Mouse (Mus musculus) liver, adult 2 months (tissue): ENCODE results near the gene 1700011L22Rik. TPM values are rescaled to one million over a fixed set of nuclear protein-coding genes. Genes with fewer than 3 reads are reported as not detected.

Source experiments
- DNase-seq: peaks from one replicate; pipeline ENCODE4 v3.0.0-alpha.2; 2011; ENCODE audit warnings: low read depth, low spot score; ENCODE audit errors: extremely low read depth
- H3K27ac ChIP-seq: fragments of 200-500 bp; replicated peaks from 2 replicates; pipeline ENCODE4 v1.5.1; 2012; ENCODE audit warnings: low read depth, mild to moderate bottlenecking, control low read depth, inconsistent platforms, low read length; ENCODE audit not compliant: insufficient read depth
- H3K27me3 ChIP-seq: fragments of 200-500 bp; 2 replicates; pipeline ENCODE4 v1.6.1; 2012; ENCODE audit warnings: mild to moderate bottlenecking, moderate library complexity, low read length, inconsistent platforms; ENCODE audit not compliant: control insufficient read depth, insufficient read depth
- H3K36me3 ChIP-seq: fragments of 200-500 bp; 2 replicates; pipeline ENCODE4 v1.6.1; 2012; ENCODE audit warnings: low read length, inconsistent platforms; ENCODE audit not compliant: control insufficient read depth, insufficient read depth
- H3K4me1 ChIP-seq: fragments of 200-500 bp; 2 replicates; pipeline ENCODE4 v1.6.1; 2011; ENCODE audit warnings: low read length; ENCODE audit not compliant: control insufficient read depth, insufficient read depth
- H3K4me3 ChIP-seq: fragments of 200-500 bp; 2 replicates; pipeline ENCODE4 v1.5.1; 2011; ENCODE audit warnings: low read depth, mild to moderate bottlenecking, control low read depth, low read length, moderate library complexity; ENCODE audit not compliant: insufficient read depth
- H3K79me2 ChIP-seq: fragments of 200-500 bp; 2 replicates; pipeline ENCODE4 v1.6.1; 2012; ENCODE audit warnings: inconsistent platforms, mild to moderate bottlenecking, low read length, moderate library complexity; ENCODE audit not compliant: control insufficient read depth, insufficient read depth
- H3K9ac ChIP-seq: fragments of 200-500 bp; 2 replicates; pipeline ENCODE4 v1.6.1; 2012; ENCODE audit warnings: low read depth, mild to moderate bottlenecking, control low read depth, inconsistent platforms, low read length
- CTCF ChIP-seq: fragments of 200-500 bp; IDR thresholded peaks from 2 replicates; pipeline ENCODE4 v1.5.1; 2011; ENCODE audit warnings: low read depth, low read length, control low read depth
- POLR2A ChIP-seq: fragments of 200-500 bp; IDR thresholded peaks from 2 replicates; pipeline ENCODE4 v1.6.1; 2011; ENCODE audit warnings: low read length, control low read depth; ENCODE audit not compliant: insufficient read depth; ENCODE audit errors: extremely low read depth
- WGBS: fragments of 180-500 bp; shearing (Covaris S2); methylation state at CpG from one replicate; pipeline ENCODE4 v1.1.7; 2018; 5-methylcytosine and 5-hydroxymethylcytosine counted together
- polyA plus RNA-seq: library from polyadenylated mRNA; depleted of rRNA; stranded (reverse); fragments of >200 nt; gene quantifications from 2 replicates; pipeline ENCODE4 v1.2.3, GENCODE M21; 2012
- total RNA-seq: library from RNA; depleted of rRNA; stranded (reverse); fragments of >200 nt; gene quantifications from 2 replicates; pipeline ENCODE4 v1.2.3, GENCODE M21; 2014

1700011L22Rik gene
- total and polyA plus RNA-seq, 2 experiments = not detected

DNA sequence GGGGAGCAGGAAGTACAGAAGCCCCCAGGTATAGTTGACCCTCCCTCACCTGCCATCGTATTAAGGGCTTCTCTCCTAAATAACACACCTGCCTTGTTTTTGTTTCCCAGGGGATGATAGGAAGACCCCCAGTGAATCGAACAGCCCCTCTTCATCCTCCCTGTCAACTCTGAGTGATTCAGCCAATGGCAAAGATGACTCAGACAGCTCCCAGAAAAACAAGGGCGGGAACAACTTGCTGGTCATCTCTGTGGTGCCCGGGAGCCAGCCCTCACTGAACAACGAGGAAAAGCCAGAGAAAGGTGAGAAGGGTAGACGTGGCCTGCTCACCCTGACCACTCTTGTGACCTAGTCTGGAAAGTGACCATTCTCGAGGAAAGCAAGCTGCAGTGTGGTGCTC lies 62.9 kb downstream of the 1700011L22Rik start:
- Histone ChIP-seq H3K79me2 (no peaks in the 10 kb centered on the region), H3K27ac (no peak overlapping the region), H3K4me1 (no peaks in the 10 kb centered on the region), H3K9ac (no peak overlapping the region), H3K4me3 (no peak overlapping the region), H3K27me3 (no peaks in the 10 kb centered on the region), H3K36me3 (no peaks in the 10 kb centered on the region)
- TF ChIP-seq POLR2A (no peak), CTCF (no peak)
- WGBS = 85% methylated on average over 7 of the region's 7 CpGs
- DNase-seq = no peak

DNA sequence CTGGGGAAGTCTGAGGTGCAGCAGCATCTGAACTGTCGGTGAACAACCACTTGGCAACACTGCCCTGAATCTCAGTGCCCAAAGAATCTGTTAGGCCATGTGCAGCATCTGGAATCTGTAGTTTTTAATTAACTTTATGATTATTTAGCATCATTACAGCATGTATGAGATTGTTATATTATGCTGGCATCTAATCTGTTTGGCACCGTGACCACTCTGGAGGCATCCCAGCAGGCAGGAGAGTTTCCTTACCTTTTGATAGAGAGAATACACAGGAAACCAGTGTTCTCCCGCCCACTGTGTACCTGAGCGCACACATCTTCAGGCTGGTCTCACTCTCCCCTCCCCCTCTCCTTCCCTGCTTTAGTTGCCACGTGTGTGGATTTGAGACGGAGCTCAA lies 68.7 kb downstream of the 1700011L22Rik start:
- TF ChIP-seq POLR2A (no peak), CTCF (no peak)
- 88% methylated on average over 6 of the region's 6 CpGs for WGBS

DNA sequence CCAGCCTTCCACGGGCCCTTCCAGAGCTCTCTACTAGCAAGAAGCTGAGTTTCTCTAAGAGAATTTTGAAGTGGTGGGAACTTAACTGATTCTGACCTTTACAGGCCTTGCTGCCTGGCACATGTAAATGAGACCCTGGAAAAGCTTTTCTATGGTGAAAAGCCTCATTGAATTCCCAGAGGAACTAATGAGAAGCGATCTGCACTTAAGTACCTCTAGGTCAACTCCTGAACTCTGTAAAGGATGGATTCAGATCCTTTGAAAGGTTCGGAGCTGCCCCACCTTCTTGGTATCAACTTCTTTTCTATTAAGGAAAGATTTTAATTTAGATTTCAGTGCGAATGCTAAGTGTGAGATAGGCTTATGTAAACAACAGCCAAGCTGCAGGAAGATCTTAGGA lies 72.4 kb downstream of the 1700011L22Rik start:
- Histone ChIP-seq H3K27ac (no peak overlapping the region), H3K36me3 (no peaks in the 10 kb centered on the region), H3K4me1 (no peaks in the 10 kb centered on the region), H3K9ac (no peak overlapping the region), H3K27me3 (no peaks in the 10 kb centered on the region), H3K4me3 (no peak overlapping the region), H3K79me2 (no peaks in the 10 kb centered on the region)
- DNase-seq = no peak
- WGBS = 83% methylated on average over 4 of the region's 4 CpGs
- TF ChIP-seq POLR2A (no peak), CTCF (no peak)

More for the DNA sequence above, 68.7 kb downstream of the 1700011L22Rik start:
- DNase-seq = no peak
- H3K4me1 ChIP-seq = no peaks in the 10 kb centered on the region
- no peak overlapping the region for H3K27ac ChIP-seq
- H3K27me3 ChIP-seq = no peaks in the 10 kb centered on the region
- no peaks in the 10 kb centered on the region for H3K79me2 ChIP-seq
- H3K36me3 ChIP-seq = no peaks in the 10 kb centered on the region
- H3K4me3 ChIP-seq = no peak overlapping the region
- no peak overlapping the region for H3K9ac ChIP-seq

DNA sequence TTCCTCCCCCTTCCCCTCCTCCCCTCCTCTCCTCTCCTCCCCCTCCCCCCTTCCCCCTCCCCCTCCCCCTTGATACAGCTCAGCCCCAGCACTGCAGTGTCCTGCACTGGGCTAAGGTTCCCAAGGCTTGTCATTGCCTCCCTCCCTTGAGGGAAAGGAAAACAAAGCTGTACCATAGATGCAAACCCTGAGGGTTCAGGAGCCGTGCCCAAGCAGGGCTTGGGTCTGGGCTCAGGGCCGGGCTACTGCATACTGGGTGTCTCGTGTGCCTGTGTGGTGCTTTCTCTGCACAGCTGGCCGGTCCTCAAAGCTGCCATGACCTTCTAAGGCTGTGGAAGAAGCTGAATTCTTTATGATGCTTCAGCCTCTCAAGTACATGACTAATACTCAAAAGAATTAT lies 74.8 kb downstream of the 1700011L22Rik start:
- no peak for DNase-seq
- H3K27me3 ChIP-seq = no peaks in the 10 kb centered on the region
- WGBS = 81% methylated on average over 4 of the region's 4 CpGs
- TF ChIP-seq CTCF (no peak), POLR2A (no peak)
- H3K36me3 ChIP-seq = no peaks in the 10 kb centered on the region
- no peak overlapping the region for H3K9ac ChIP-seq
- no peak overlapping the region for H3K4me3 ChIP-seq
- no peak overlapping the region for H3K27ac ChIP-seq
- H3K4me1 ChIP-seq = no peaks in the 10 kb centered on the region
- H3K79me2 ChIP-seq = no peaks in the 10 kb centered on the region

DNA sequence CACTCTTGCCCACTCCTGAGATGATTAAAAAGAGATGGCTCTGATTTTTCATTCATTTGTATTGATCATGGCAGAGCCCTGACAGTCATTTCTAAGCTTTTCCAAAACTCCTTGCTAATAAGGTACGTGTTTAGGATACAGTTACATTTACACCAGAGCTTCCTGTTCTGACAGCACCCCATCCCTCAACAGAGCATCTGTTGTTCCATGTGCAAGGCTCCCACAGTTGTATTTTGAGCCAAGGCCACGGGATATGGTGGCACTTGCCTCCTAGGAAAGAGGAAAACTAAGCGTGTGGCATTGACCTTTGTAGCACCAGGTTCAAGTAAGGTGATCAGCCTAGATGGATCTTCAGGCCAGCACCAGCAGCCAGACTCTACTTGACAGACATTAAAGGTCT lies 83.1 kb downstream of the 1700011L22Rik start:
- H3K4me1 ChIP-seq = peaks cover 3% of the 10 kb centered on the region; the same call in 1 of the 2 replicates
- no peaks in the 10 kb centered on the region for H3K27me3 ChIP-seq
- no peak for TF ChIP-seq POLR2A
- no peak for DNase-seq
- no peak overlapping the region for H3K9ac ChIP-seq
- WGBS = 78% methylated on average over 3 of the region's 3 CpGs
- no peak overlapping the region for H3K4me3 ChIP-seq
- H3K36me3 ChIP-seq = no peaks in the 10 kb centered on the region
- no peak overlapping the region for H3K27ac ChIP-seq
- H3K79me2 ChIP-seq = no peaks in the 10 kb centered on the region

GRCm38 (mm10) chr8:79164336-79164735 lies 84.0 kb downstream of the 1700011L22Rik start:
- H3K4me1 ChIP-seq = peaks cover 4% of the 10 kb centered on the region; the same call in 1 of the 2 replicates
- WGBS = 26% methylated on average over 1 of the region's 1 CpGs
- H3K9ac ChIP-seq = no peak overlapping the region
- no peak overlapping the region for H3K4me3 ChIP-seq
- TF ChIP-seq CTCF (no peak), POLR2A (no peak)
- no peak for DNase-seq
- no peak overlapping the region for H3K27ac ChIP-seq
- H3K79me2 ChIP-seq = no peaks in the 10 kb centered on the region
- no peaks in the 10 kb centered on the region for H3K36me3 ChIP-seq
- H3K27me3 ChIP-seq = no peaks in the 10 kb centered on the region
